Mouse (Mus musculus): ENCODE data around the gene Cdk19. TPM values are rescaled to one million over a fixed set of nuclear protein-coding genes. Genes with fewer than 3 reads are reported as not detected.

Cdk19 gene
- polyA plus RNA-seq, 1 experiment: 2.8 TPM

DNA sequence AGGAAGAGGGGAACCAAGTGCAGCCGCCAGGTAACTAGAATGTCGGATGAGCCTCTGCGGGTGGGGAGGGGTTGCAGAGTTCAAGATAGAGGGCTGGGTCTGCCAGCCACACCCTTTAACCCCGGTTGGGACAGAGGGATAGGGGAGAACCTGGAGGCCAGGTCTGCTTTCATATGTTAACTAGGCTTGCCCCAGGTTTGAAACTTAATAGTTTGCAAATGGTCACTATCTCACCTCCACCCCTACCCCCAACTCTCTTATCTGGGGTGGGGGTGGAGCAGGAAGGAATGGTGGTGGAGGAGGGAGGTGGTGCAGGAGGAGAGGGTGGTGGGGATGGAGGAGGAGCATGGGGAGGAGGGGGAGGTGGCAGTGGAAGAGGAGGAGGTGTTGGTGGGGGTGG lies 23.6 kb downstream of the Cdk19 start:
- TF ChIP-seq POLR2A (IDR thresholded peaks at IDR 0.05; ENCODE audit: low read depth, low read length) (no peak), CTCF (IDR thresholded peaks at IDR 0.05; ENCODE audit: extremely low read depth, insufficient read length, insufficient replicate concordance, low read depth, low read length) (no peak)
- Histone ChIP-seq H3K27ac (ENCODE audit: insufficient read depth, low read depth, low read length) (no peak overlapping the region), H3K4me3 (ENCODE audit: low read depth, low read length) (no peak overlapping the region), H3K36me3 (ENCODE audit: control insufficient read depth, insufficient read depth, low read length) (no peaks in the 10 kb centered on the region), H3K4me1 (ENCODE audit: control insufficient read depth, insufficient read depth, insufficient read length, low read length) (no peaks in the 10 kb centered on the region), H3K27me3 (ENCODE audit: control insufficient read depth, insufficient read depth, low read length) (no peaks in the 10 kb centered on the region)
- 41% methylated on average over 4 of the region's 4 CpGs for WGBS

DNA sequence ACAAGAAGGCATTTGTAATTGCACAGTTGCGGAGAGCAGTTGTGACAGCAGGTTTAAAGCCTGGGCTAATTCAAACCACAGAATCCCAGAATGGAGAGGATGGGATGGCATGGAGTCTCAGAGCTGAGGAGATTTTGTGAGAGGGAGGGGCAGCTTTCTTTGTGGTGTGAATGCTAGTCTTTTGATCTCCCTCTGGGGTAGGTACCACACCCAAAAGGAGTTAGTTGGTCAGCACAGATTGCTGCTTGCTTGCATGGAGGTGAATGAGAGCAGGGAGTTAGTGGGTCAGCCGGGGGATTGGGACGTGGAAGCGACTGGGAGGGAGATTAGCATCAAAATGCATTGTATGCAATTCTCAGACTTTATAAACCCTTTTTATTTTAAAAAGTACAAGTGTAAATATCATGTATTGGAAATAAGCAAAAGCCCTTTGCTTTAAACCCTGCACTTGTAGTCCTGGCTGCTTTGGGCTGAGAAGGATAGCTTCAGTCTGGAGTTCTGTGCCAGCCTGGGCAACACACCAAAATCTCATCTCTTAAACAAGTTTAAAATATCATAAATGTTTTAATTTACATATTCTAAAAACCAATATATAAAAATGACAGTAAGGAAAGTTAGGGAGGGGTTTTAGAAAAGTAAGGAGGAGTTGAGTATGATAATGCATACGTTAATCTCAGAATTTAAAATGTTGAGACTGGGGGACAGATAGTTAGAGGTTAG lies 25.4 kb downstream of the Cdk19 start:
- Histone ChIP-seq H3K27me3 (ENCODE audit: control insufficient read depth, insufficient read depth, low read length) (no peaks in the 10 kb centered on the region), H3K4me3 (ENCODE audit: low read depth, low read length) (no peak overlapping the region), H3K27ac (ENCODE audit: insufficient read depth, low read depth, low read length) (no peak overlapping the region), H3K36me3 (ENCODE audit: control insufficient read depth, insufficient read depth, low read length) (no peaks in the 10 kb centered on the region), H3K4me1 (ENCODE audit: control insufficient read depth, insufficient read depth, insufficient read length, low read length) (no peaks in the 10 kb centered on the region)
- TF ChIP-seq CTCF (IDR thresholded peaks at IDR 0.05; ENCODE audit: extremely low read depth, insufficient read length, insufficient replicate concordance, low read depth, low read length) (no peak), POLR2A (IDR thresholded peaks at IDR 0.05; ENCODE audit: low read depth, low read length) (no peak)
- 91% methylated on average over 5 of the region's 5 CpGs for WGBS

DNA sequence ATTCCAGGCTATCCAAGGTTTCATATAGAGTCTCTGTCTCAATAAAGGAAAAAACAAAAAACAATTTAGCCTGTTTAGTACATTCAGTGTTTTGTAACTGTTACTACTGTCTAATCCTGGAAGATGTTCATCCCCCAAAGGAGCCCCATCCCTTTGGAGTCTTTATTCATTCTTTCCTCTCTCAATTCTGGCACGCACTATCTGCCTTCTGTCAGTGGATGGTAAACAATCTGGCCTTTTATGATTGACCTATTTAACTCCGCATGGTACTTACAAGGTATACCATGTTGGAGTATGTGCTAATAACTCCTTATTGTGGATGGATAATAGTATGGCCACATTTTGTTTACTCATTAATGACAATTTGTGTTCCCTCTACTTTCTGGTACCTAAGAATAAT lies 26.6 kb downstream of the Cdk19 start:
- no peak overlapping the region for H3K27ac ChIP-seq (ENCODE audit: insufficient read depth, low read depth, low read length)
- 89% methylated on average over 2 of the region's 2 CpGs for WGBS
- H3K36me3 ChIP-seq (ENCODE audit: control insufficient read depth, insufficient read depth, low read length): no peaks in the 10 kb centered on the region
- no peaks in the 10 kb centered on the region for H3K27me3 ChIP-seq (ENCODE audit: control insufficient read depth, insufficient read depth, low read length)
- TF ChIP-seq CTCF (IDR thresholded peaks at IDR 0.05; ENCODE audit: extremely low read depth, insufficient read length, insufficient replicate concordance, low read depth, low read length) (no peak), POLR2A (IDR thresholded peaks at IDR 0.05; ENCODE audit: low read depth, low read length) (no peak)
- H3K4me1 ChIP-seq (ENCODE audit: control insufficient read depth, insufficient read depth, insufficient read length, low read length): no peaks in the 10 kb centered on the region
- no peak overlapping the region for H3K4me3 ChIP-seq (ENCODE audit: low read depth, low read length)

DNA sequence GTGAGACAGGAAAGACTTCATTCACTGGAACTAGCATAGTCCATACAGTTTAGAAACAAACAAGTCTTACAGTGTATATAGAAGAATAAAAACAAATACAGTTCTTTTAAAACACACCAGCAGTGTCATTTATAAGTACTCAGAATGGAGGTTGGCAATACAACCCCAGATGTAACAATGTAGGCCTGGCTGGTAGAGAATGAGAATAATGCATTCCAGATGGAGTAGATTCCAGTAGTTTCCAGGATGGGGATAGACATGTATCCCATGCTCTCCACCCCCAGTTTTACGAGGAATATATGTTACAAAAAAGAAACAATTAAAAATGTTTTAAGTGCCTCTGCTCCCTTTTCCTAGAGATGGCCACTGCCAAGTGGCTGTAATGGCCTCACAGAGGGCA lies 29.2 kb downstream of the Cdk19 start:
- Histone ChIP-seq H3K4me1 (ENCODE audit: control insufficient read depth, insufficient read depth, insufficient read length, low read length) (peaks cover 4% of the 10 kb centered on the region), H3K4me3 (ENCODE audit: low read depth, low read length) (no peak overlapping the region), H3K27ac (ENCODE audit: insufficient read depth, low read depth, low read length) (no peak overlapping the region), H3K27me3 (ENCODE audit: control insufficient read depth, insufficient read depth, low read length) (no peaks in the 10 kb centered on the region), H3K36me3 (ENCODE audit: control insufficient read depth, insufficient read depth, low read length) (no peaks in the 10 kb centered on the region)
- TF ChIP-seq POLR2A (IDR thresholded peaks at IDR 0.05; ENCODE audit: low read depth, low read length): no peak
- TF ChIP-seq CTCF (IDR thresholded peaks at IDR 0.05; ENCODE audit: extremely low read depth, insufficient read length, insufficient replicate concordance, low read depth, low read length): no peak
- 94% methylated on average over 1 of the region's 1 CpGs for WGBS

DNA sequence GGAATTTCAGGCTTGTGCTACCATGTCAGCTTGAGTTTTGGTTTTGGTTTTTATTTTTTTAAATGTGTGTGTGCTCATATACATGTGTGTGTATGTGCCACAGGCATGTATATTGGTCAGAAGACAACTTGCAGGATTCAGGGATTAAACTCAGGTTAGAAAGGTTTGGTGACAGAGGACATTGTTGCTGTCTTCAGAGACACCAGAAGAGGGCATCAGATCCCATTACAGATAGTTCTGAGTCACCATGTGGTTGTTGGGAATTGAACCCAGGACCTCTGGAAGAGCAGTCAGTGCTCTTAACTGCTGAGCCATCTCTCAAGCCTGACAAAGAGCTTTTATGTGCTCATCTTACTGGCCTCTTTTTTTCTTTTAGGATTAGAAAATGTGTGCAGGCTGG lies 30.8 kb downstream of the Cdk19 start:
- no peak overlapping the region for H3K4me3 ChIP-seq (ENCODE audit: low read depth, low read length)
- no peaks in the 10 kb centered on the region for H3K36me3 ChIP-seq (ENCODE audit: control insufficient read depth, insufficient read depth, low read length)
- no peak overlapping the region for H3K27ac ChIP-seq (ENCODE audit: insufficient read depth, low read depth, low read length)
- TF ChIP-seq CTCF (IDR thresholded peaks at IDR 0.05; ENCODE audit: extremely low read depth, insufficient read length, insufficient replicate concordance, low read depth, low read length) (no peak), POLR2A (IDR thresholded peaks at IDR 0.05; ENCODE audit: low read depth, low read length) (no peak)
- H3K4me1 ChIP-seq (ENCODE audit: control insufficient read depth, insufficient read depth, insufficient read length, low read length): peaks cover 4% of the 10 kb centered on the region
- H3K27me3 ChIP-seq (ENCODE audit: control insufficient read depth, insufficient read depth, low read length): no peaks in the 10 kb centered on the region

DNA sequence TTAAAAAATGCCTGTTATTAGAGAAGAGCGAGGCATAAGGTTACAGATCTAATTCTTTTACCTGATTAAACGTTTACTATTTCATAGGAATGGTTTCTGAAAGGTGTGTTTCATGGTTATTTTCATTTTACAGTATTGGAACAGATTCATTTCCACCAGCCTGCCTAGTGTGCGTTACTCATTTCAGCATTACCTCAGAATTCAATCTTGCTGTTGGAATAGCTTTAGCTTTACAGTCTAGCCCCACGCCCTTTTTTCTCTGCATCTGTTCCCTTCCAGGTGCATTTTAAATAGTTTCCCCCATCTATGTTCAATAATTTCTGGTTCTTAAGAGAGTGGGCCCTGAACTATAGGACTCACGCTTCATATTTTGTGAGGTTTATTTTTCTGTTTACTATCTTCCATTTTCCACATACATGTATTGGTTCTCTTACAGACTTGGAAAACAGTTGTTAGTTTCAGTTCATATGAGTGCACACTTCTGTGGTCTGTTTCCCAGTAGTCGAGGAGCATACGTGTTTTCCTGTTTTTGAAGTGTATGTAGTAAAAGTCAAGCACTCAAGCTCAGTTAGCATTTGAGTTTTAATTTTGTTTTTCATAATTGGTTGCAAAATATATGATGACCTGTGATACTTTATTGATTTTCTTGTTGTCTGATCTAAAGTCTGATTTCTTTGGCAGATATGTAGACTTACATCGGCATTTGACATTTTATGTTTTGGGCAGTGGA lies 32.0 kb downstream of the Cdk19 start:
- WGBS: 60% methylated on average over 8 of the region's 8 CpGs
- TF ChIP-seq POLR2A (IDR thresholded peaks at IDR 0.05; ENCODE audit: low read depth, low read length) (no peak), CTCF (IDR thresholded peaks at IDR 0.05; ENCODE audit: extremely low read depth, insufficient read length, insufficient replicate concordance, low read depth, low read length) (no peak)
- H3K27ac ChIP-seq (ENCODE audit: insufficient read depth, low read depth, low read length): no peak overlapping the region
- no peak overlapping the region for H3K4me3 ChIP-seq (ENCODE audit: low read depth, low read length)
- no peaks in the 10 kb centered on the region for H3K36me3 ChIP-seq (ENCODE audit: control insufficient read depth, insufficient read depth, low read length)
- no peaks in the 10 kb centered on the region for H3K27me3 ChIP-seq (ENCODE audit: control insufficient read depth, insufficient read depth, low read length)
- H3K4me1 ChIP-seq (ENCODE audit: control insufficient read depth, insufficient read depth, insufficient read length, low read length): peaks cover 4% of the 10 kb centered on the region

DNA sequence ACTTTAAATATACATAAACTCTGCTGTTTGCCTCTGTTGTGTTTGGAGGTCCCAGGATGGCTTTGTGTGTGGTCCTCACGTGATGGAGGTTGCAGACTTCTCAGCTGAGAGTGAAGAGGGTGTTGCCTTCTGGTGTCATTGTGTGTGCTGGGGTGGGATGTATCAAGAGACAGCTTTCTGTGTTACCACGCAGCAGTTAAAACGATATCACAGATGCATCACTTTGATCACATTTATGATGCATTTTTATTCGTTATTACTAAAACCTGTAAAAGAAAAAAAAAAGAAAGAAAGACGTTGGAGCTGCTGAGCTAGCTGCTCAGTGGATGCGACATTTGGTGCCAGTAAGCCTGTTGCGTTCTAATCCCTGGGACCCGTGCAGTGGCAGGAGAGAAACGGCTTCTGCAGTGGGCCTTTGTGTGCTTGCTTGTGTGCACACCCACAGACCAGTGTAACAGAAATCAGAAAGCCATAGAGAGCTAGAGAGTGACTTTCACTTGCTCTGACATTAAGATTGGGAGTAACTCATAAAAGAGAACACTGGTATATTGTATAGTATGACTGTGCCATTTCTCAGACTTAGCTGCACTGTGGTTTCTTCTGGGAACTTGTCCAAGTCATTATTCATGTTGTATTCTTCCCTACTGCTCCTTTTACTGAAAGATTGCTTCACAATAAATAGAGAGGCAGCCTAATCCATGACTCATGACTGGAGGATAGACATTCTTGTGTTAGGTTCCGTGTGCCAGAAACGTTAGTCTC lies 32.7 kb downstream of the Cdk19 start:
- TF ChIP-seq POLR2A (IDR thresholded peaks at IDR 0.05; ENCODE audit: low read depth, low read length) (no peak), CTCF (IDR thresholded peaks at IDR 0.05; ENCODE audit: extremely low read depth, insufficient read length, insufficient replicate concordance, low read depth, low read length) (no peak)
- Histone ChIP-seq H3K4me3 (ENCODE audit: low read depth, low read length) (no peak overlapping the region), H3K4me1 (ENCODE audit: control insufficient read depth, insufficient read depth, insufficient read length, low read length) (peaks cover 4% of the 10 kb centered on the region), H3K36me3 (ENCODE audit: control insufficient read depth, insufficient read depth, low read length) (no peaks in the 10 kb centered on the region), H3K27me3 (ENCODE audit: control insufficient read depth, insufficient read depth, low read length) (no peaks in the 10 kb centered on the region), H3K27ac (ENCODE audit: insufficient read depth, low read depth, low read length) (no peak overlapping the region)
- whole genome bisulfite sequencing: 32% methylated on average over 11 of the region's 11 CpGs
